Mouse (Mus musculus) intestine, postnatal 0 days (tissue): ENCODE measurements around the gene Dcakd. TPM values are rescaled to one million over a fixed set of nuclear protein-coding genes. Genes with fewer than 3 reads are reported as not detected.

Experiments used
- ATAC-seq: fragments of 200-750 bp; cut with Nextera tagmentation; 2 replicates; pipeline ENCODE4 v1.8.0; 2017; ENCODE audit warnings: mild to moderate bottlenecking, moderate TSS enrichment, moderate library complexity
- H3K27ac ChIP-seq: fragments of 300-500 bp; sonication (generic); 2 replicates; pipeline ENCODE4 v1.5.1; 2014; ENCODE audit warnings: mild to moderate bottlenecking, low read depth, low read length, moderate library complexity
- H3K27me3 ChIP-seq: fragments of 300-500 bp; sonication (generic); replicated peaks from 2 replicates; pipeline ENCODE4 v1.6.1; 2014; ENCODE audit warnings: low read length, mixed read lengths; ENCODE audit not compliant: control insufficient read depth, insufficient read depth
- H3K36me3 ChIP-seq: fragments of 300-500 bp; sonication (generic); 2 replicates; pipeline ENCODE4 v1.6.1; 2014; ENCODE audit warnings: mild to moderate bottlenecking, moderate library complexity; ENCODE audit not compliant: control insufficient read depth, insufficient read depth
- H3K4me1 ChIP-seq: fragments of 300-500 bp; sonication (generic); replicated peaks from 2 replicates; pipeline ENCODE4 v1.6.1; 2014; ENCODE audit warnings: antibody characterized with exemption, low read length, mixed read lengths; ENCODE audit not compliant: control insufficient read depth, insufficient read depth
- H3K4me2 ChIP-seq: fragments of 300-500 bp; sonication (generic); replicated peaks from 2 replicates; pipeline ENCODE4 v1.6.1; 2014; ENCODE audit warnings: low read depth, mild to moderate bottlenecking, moderate library complexity
- H3K4me3 ChIP-seq: fragments of 300-500 bp; sonication (generic); 2 replicates; pipeline ENCODE4 v1.5.1; 2014; ENCODE audit warnings: low read depth, low read length
- H3K9ac ChIP-seq: fragments of 300-500 bp; sonication (generic); 2 replicates; pipeline ENCODE4 v1.6.1; 2014; ENCODE audit warnings: mild to moderate bottlenecking, low read depth, low read length
- H3K9me3 ChIP-seq: fragments of 300-500 bp; sonication (generic); 2 replicates; pipeline ENCODE4 v1.6.1; 2016; ENCODE audit warnings: mixed run types; ENCODE audit not compliant: control insufficient read depth
- CTCF ChIP-seq: sonication (generic); IDR thresholded peaks from 2 replicates; pipeline ENCODE4 v1.5.1; 2016; ENCODE audit warnings: low read depth, mild to moderate bottlenecking, control low read depth, antibody characterized with exemption, moderate library complexity
- WGBS: fragments of 180-500 bp; shearing (Covaris S2); extraction: QIAGEN DNeasy Blood & Tissue Kit; methylation state at CpG from one replicate; pipeline ENCODE4 v1.1.7; 2014; 5-methylcytosine and 5-hydroxymethylcytosine counted together
- microRNA-seq: library from miRNA; unstranded; fragments of <30 nt; microRNA quantifications from one replicate; pipeline ENCODE4, GENCODE M21; 2016
- polyA plus RNA-seq: library from polyadenylated mRNA; unstranded; fragments of >200 nt; fragmentation: Nextera tagmentation; extraction: Ambion mirVana; gene quantifications from 2 replicates; pipeline ENCODE4 v1.2.1, GENCODE M21; 2015

The Dcakd gene
- polyA plus RNA-seq, 1 experiment from 2014 or later: 45.9 TPM

DNA sequence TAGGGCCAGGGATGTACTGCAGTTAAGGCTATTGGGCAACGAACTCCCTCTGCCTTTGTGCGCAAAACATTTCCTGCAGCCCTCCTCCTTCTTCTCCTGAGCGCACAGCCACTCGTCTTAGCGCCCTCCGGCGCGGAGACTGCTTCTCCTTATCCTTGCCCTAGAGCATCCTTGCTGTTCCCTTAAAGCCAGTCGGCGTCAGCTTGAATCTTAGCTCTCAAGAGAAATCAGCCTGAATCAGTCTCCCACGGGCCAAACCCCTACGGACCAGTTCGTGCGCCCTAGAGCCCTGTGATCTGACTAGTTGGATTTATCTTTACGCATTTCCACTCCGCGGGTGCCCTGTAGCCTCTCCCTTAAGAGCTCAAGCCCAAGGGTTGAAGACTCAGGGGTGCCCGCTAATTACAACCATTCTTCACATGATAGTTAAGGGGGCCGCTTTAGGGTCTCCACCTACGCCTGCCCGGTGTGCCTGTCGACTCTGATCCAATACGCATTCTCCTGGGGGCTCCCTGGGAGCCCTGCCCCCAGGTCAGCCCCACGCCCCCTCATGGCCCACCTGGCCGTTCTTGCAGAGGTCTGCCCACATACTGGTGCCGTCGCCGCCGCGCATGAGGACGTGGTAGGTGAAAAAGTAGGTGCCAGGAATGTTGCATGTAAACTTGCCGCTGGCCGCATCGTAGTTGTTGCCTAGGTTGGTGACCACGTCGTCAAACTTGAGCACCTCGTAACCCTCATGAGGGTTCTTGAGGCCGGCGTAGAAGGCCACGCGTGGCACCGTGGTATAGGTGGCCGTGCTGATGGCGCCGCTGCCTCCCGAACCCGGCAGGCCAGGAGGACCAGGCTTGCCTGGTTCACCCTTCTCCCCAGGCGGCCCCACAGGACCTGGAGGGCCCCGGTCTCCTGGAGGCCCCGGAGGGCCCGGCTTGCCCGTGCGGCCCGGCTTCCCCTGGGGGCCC lies 82.5 kb downstream of the Dcakd start:
- H3K27me3 ChIP-seq: peaks cover 78% of the 10 kb centered on the region
- no peaks in the 10 kb centered on the region for H3K36me3 ChIP-seq
- H3K9me3 ChIP-seq: no peaks in the 10 kb centered on the region
- peaks cover 14% of the 10 kb centered on the region; the same call in 1 of the 2 replicates for H3K4me1 ChIP-seq
- H3K4me2 ChIP-seq: peak overlapping the region; percentile 65
- no peak overlapping the region for H3K9ac ChIP-seq
- peak overlapping the region; percentile 31 for H3K4me3 ChIP-seq
- 4% methylated on average over 54 of the region's 54 CpGs for WGBS
- no peak overlapping the region for H3K27ac ChIP-seq
- ATAC-seq: no peak
- TF ChIP-seq CTCF: no peak

Small RNA genes lying within 50 kb of the gene (microRNA-seq; reads per million reads assigned to microRNA genes)
- gene Mir6931: not detected

Other genes starting within 250 kb of the Dcakd start
- gene Gjc1, start 208.6 kb downstream of the Dcakd start, polyA plus RNA-seq: 16.1 and 18.8 TPM in 2 replicates
- 0.22 and 0.52 TPM in 2 replicates for gene Higd1b, start 192.5 kb downstream of the Dcakd start, polyA plus RNA-seq
- 50.9 and 56.0 TPM in 2 replicates for gene Eftud2, start 147.3 kb downstream of the Dcakd start, polyA plus RNA-seq
- 0.20 and 0.50 TPM in 2 replicates for gene Ccdc103, start 147.1 kb downstream of the Dcakd start, polyA plus RNA-seq
- not detected in 2 replicates for gene Fam187a, start 143.2 kb downstream of the Dcakd start, polyA plus RNA-seq
- gene Gfap, start 127.4 kb downstream of the Dcakd start, polyA plus RNA-seq: 0.14 and 0.17 TPM in 2 replicates
- 0.88 and 1.1 TPM in 2 replicates for gene Kif18b, start 103.2 kb downstream of the Dcakd start, polyA plus RNA-seq
- gene C1ql1, start 81.6 kb downstream of the Dcakd start, polyA plus RNA-seq: 0.85 and 1.1 TPM in 2 replicates
- gene Nmt1, start 143 bp downstream of the Dcakd start, polyA plus RNA-seq: 58.4 and 63.1 TPM in 2 replicates
- gene Plcd3, start 73.3 kb upstream of the Dcakd start, polyA plus RNA-seq: 1.0 and 1.5 TPM in 2 replicates
- 74.7 and 75.9 TPM in 2 replicates for gene Acbd4, start 73.3 kb upstream of the Dcakd start, polyA plus RNA-seq
- 4.6 and 6.0 TPM in 2 replicates for gene Hexim1, start 87.9 kb upstream of the Dcakd start, polyA plus RNA-seq
- gene Hexim2, start 104.1 kb upstream of the Dcakd start, polyA plus RNA-seq: 3.5 and 5.3 TPM in 2 replicates
- gene Fmnl1, start 142.8 kb upstream of the Dcakd start, polyA plus RNA-seq: 0.80 and 1.0 TPM in 2 replicates
- gene 1700023F06Rik, start 180.2 kb upstream of the Dcakd start, polyA plus RNA-seq: 0.35 and 0.77 TPM in 2 replicates
- not detected in 2 replicates for gene Spata32, start 190.1 kb upstream of the Dcakd start, polyA plus RNA-seq
- gene Map3k14, start 239.1 kb upstream of the Dcakd start, polyA plus RNA-seq: 1.6 TPM in 2 replicates